Mouse (Mus musculus): ENCODE results near the gene Gm6583. TPM values are rescaled to one million over a fixed set of nuclear protein-coding genes. Genes with fewer than 3 reads are reported as not detected.
"Not testable (repeated sequence)": the region's sequence is repeated elsewhere in the genome, so short reads cannot be mapped to it uniquely, and the experiment has no call there.

Gene Gm6583
- polyA plus RNA-seq, 1 experiment from 2014 or later: 0.08 TPM

DNA sequence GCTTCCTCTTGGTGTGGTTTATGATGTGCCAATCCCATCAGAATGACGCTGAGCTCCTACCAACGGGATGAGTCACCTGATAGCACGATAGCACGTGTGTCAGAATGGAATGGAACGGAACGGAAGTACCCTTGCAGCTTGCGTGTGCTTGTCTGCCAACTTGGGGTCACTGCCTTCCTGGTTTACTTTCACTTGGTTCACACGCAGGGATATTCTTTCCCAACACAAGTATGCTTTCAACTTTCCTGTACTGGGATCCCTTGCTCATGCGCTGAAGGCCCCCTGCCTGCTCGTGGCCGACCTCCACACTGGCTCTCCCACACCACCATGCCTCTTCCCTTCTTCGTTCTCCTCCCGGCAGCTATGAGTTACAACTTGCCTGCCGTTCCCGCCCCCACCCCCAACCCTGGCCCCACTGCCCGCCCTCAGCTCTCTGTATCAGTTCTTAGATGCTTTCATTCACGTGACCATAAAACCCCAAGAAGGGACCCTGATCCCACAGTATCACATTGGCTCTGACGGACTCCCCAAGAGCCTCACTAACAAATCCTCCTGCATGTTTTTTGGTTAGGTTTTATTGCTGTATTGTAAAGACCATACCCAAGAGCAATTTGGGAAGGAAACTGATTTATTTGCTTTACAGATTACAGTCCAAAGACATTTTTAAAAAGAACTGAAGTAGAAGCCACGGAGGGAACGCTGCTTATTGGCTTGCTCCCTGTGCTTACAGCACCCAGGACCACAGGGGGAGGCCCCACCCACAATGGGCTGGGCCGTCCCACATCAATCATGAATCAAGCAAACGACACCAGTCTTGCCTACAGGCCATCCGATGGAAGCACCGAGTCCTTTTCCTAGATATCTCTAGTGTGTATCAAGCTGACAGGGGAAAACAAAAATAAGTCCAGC, 30.9 kb downstream of the Gm6583 start:
- Histone ChIP-seq H3K4me3 (ENCODE audit: low read depth, low read length) (no peak overlapping the region), H3K4me2 (ENCODE audit: low read length) (peak overlapping the region; percentile 70; the same call in 1 of the 2 replicates), H3K9ac (ENCODE audit: low read length) (no peak overlapping the region), H3K9me3 (replicated peaks; ENCODE audit: control insufficient read depth, low read length) (no peaks in the 10 kb centered on the region), H3K36me3 (ENCODE audit: control insufficient read depth, insufficient read depth, low read length) (peaks cover 21% of the 10 kb centered on the region), H3K27me3 (replicated peaks; ENCODE audit: control insufficient read depth, insufficient read depth, low read length) (no peaks in the 10 kb centered on the region), H3K4me1 (ENCODE audit: control insufficient read depth, insufficient read depth, low read length) (peaks cover 5% of the 10 kb centered on the region), H3K27ac (ENCODE audit: low read depth, low read length) (no peak overlapping the region)
- DNase-seq (ENCODE audit: low spot score) (peak; percentile 27), ATAC-seq (no peak)
- WGBS: 37% methylated on average over 24 of the region's 24 CpGs

DNA sequence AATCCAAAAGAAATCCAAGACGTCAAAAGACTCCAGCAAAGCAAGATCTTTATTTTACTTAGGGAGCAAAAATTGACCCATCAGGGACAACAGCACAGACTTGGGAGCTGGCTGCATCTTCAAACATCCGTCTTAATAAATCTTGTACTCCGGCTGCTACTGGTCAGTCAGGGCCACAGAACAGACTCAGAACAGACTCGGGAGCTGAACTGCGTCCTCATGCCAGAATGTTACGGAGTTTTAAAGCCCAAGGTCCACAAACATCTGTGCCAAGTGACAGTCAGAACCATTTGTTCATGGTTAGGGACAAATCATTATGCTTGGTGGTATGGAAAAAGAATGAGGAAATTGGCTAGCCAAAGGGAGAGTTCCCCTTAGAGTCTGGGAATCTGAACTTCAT, 32.6 kb downstream of the Gm6583 start:
- peaks cover 5% of the 10 kb centered on the region for H3K4me1 ChIP-seq (ENCODE audit: control insufficient read depth, insufficient read depth, low read length)
- H3K4me2 ChIP-seq (ENCODE audit: low read length): no peak overlapping the region
- WGBS: 88% methylated on average over 6 of the region's 6 CpGs
- no peak overlapping the region for H3K27ac ChIP-seq (ENCODE audit: low read depth, low read length)
- H3K4me3 ChIP-seq (ENCODE audit: low read depth, low read length): no peak overlapping the region
- DNase-seq (ENCODE audit: low spot score) (no peak), ATAC-seq (no peak)
- H3K27me3 ChIP-seq (replicated peaks; ENCODE audit: control insufficient read depth, insufficient read depth, low read length): no peaks in the 10 kb centered on the region
- no peak overlapping the region for H3K9ac ChIP-seq (ENCODE audit: low read length)
- H3K36me3 ChIP-seq (ENCODE audit: control insufficient read depth, insufficient read depth, low read length): peaks cover 6% of the 10 kb centered on the region
- no peaks in the 10 kb centered on the region for H3K9me3 ChIP-seq (replicated peaks; ENCODE audit: control insufficient read depth, low read length)

DNA sequence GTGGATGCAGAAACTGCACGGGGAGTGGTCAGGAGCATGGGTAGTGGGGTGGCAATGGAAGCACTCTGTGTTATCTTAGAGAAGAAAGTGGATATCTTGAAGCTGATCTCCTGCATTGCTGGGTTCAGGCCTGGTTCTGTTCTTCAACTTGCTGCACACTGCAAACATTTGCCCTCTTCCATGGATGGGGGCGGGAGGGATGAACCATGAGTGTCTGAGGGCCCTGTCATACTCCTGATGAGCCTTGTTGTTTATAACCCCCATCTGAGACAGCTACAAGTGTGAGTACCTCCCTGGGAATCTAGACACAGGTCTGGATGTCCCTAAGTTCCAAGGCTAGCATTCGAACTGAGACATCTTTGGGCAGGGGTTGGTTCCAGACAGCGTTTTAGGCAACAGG, 34.5 kb downstream of the Gm6583 start:
- Histone ChIP-seq H3K4me1 (ENCODE audit: control insufficient read depth, insufficient read depth, low read length) (no peaks in the 10 kb centered on the region), H3K27ac (ENCODE audit: low read depth, low read length) (no peak overlapping the region), H3K4me3 (ENCODE audit: low read depth, low read length) (no peak overlapping the region), H3K4me2 (ENCODE audit: low read length) (no peak overlapping the region), H3K9ac (ENCODE audit: low read length) (no peak overlapping the region), H3K36me3 (ENCODE audit: control insufficient read depth, insufficient read depth, low read length) (no peaks in the 10 kb centered on the region), H3K9me3 (replicated peaks; ENCODE audit: control insufficient read depth, low read length) (no peaks in the 10 kb centered on the region), H3K27me3 (replicated peaks; ENCODE audit: control insufficient read depth, insufficient read depth, low read length) (no peaks in the 10 kb centered on the region)
- DNase-seq (ENCODE audit: low spot score): no peak
- no peak for ATAC-seq
- WGBS: 68% methylated on average over 4 of the region's 4 CpGs

DNA sequence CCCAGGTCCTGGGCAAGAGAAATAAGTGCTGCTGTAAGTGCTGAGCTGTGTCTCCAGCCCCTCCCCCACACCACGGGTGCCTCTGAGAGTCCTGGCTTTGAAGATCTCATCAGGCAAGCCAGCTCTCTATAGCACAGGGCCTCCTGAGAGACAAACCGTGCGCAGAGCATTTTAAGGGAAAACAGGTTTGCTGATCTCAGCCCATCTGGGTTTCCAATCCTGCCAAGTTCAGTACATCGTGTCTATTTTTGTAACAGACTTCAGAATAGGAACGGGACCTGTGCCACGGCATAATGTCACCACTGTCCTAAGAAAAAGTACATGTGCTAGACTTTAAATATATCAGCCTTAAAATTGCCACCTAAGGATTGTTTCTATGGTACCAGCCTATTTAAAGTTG, 34.9 kb downstream of the Gm6583 start:
- H3K27me3 ChIP-seq (replicated peaks; ENCODE audit: control insufficient read depth, insufficient read depth, low read length): no peaks in the 10 kb centered on the region
- no peaks in the 10 kb centered on the region for H3K9me3 ChIP-seq (replicated peaks; ENCODE audit: control insufficient read depth, low read length)
- H3K27ac ChIP-seq (ENCODE audit: low read depth, low read length): no peak overlapping the region
- 68% methylated on average over 6 of the region's 6 CpGs for WGBS
- no peak overlapping the region for H3K4me2 ChIP-seq (ENCODE audit: low read length)
- no peak overlapping the region for H3K9ac ChIP-seq (ENCODE audit: low read length)
- no peak overlapping the region for H3K4me3 ChIP-seq (ENCODE audit: low read depth, low read length)
- peak; percentile 9 for DNase-seq (ENCODE audit: low spot score)
- no peaks in the 10 kb centered on the region for H3K4me1 ChIP-seq (ENCODE audit: control insufficient read depth, insufficient read depth, low read length)
- ATAC-seq: no peak
- no peaks in the 10 kb centered on the region for H3K36me3 ChIP-seq (ENCODE audit: control insufficient read depth, insufficient read depth, low read length)

DNA sequence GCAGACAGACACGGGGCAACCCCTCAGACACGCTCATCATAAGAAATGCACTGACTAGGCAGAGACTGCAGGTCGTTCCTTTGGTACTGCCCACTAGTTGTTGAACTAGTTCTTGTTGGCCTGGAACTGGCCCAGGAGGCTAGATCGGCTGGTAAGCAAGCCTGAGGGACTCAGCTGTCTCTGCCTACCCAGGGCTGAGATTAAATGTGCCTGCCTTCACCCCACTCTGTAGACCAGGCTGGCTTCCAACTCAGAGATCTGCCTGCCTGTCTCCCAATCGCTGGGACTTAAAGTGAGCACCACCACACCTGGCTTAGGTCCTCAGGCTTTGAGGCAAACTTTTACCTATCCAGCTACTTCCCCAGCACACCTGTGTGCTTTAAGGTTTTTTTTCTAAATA, 35.5 kb downstream of the Gm6583 start:
- 84% methylated on average over 5 of the region's 5 CpGs for WGBS
- H3K36me3 ChIP-seq (ENCODE audit: control insufficient read depth, insufficient read depth, low read length): peaks cover 3% of the 10 kb centered on the region
- ATAC-seq: no peak

DNA sequence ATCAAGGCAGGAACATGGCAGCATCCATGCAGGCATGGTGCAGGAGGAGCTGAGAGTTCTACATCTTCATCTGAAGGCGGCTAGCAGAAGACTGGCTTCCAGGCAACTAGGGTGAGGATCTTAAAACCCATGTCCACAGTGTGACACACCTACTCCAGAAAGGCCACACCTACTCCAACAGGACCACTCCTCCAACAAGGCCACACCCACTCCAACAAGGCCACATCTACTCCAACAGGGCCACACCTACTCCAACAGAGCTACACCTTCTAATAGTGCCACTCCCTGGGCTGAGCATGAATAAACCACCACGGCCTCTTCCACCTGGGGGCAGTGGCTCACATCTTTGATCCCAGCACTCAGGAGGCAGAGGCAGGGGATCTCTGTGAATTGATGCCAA, 36.5 kb downstream of the Gm6583 start:
- not testable (repeated sequence) for H3K4me2 ChIP-seq (ENCODE audit: low read length); H3K27ac ChIP-seq (ENCODE audit: low read depth, low read length); H3K9ac ChIP-seq (ENCODE audit: low read length); H3K9me3 ChIP-seq (replicated peaks; ENCODE audit: control insufficient read depth, low read length); DNase-seq (ENCODE audit: low spot score); H3K27me3 ChIP-seq (replicated peaks; ENCODE audit: control insufficient read depth, insufficient read depth, low read length); H3K4me1 ChIP-seq (ENCODE audit: control insufficient read depth, insufficient read depth, low read length); H3K4me3 ChIP-seq (ENCODE audit: low read depth, low read length); ATAC-seq
- WGBS: 51% methylated on average over 2 of the region's 2 CpGs
- H3K36me3 ChIP-seq (ENCODE audit: control insufficient read depth, insufficient read depth, low read length): peaks cover 10% of the 10 kb centered on the region

More for the DNA sequence above, 35.5 kb downstream of the Gm6583 start:
- Histone ChIP-seq H3K9me3 (replicated peaks; ENCODE audit: control insufficient read depth, low read length) (no peaks in the 10 kb centered on the region), H3K27me3 (replicated peaks; ENCODE audit: control insufficient read depth, insufficient read depth, low read length) (no peaks in the 10 kb centered on the region), H3K4me2 (ENCODE audit: low read length) (no peak overlapping the region), H3K9ac (ENCODE audit: low read length) (no peak overlapping the region), H3K4me1 (ENCODE audit: control insufficient read depth, insufficient read depth, low read length) (no peaks in the 10 kb centered on the region), H3K27ac (ENCODE audit: low read depth, low read length) (no peak overlapping the region), H3K4me3 (ENCODE audit: low read depth, low read length) (no peak overlapping the region)
- DNase-seq (ENCODE audit: low spot score): no peak

GRCm38 (mm10) chr5:112317328-112317727, 38.5 kb downstream of the Gm6583 start:
- H3K36me3 ChIP-seq (ENCODE audit: control insufficient read depth, insufficient read depth, low read length): peaks cover 21% of the 10 kb centered on the region
- no peak overlapping the region for H3K9ac ChIP-seq (ENCODE audit: low read length)
- no peak overlapping the region for H3K27ac ChIP-seq (ENCODE audit: low read depth, low read length)
- 69% methylated on average over 5 of the region's 5 CpGs for WGBS
- no peaks in the 10 kb centered on the region for H3K4me1 ChIP-seq (ENCODE audit: control insufficient read depth, insufficient read depth, low read length)
- no peak overlapping the region for H3K4me2 ChIP-seq (ENCODE audit: low read length)
- no peak overlapping the region for H3K4me3 ChIP-seq (ENCODE audit: low read depth, low read length)
- no peaks in the 10 kb centered on the region for H3K9me3 ChIP-seq (replicated peaks; ENCODE audit: control insufficient read depth, low read length)
- ATAC-seq (no peak), DNase-seq (ENCODE audit: low spot score) (no peak)
- no peaks in the 10 kb centered on the region for H3K27me3 ChIP-seq (replicated peaks; ENCODE audit: control insufficient read depth, insufficient read depth, low read length)

DNA sequence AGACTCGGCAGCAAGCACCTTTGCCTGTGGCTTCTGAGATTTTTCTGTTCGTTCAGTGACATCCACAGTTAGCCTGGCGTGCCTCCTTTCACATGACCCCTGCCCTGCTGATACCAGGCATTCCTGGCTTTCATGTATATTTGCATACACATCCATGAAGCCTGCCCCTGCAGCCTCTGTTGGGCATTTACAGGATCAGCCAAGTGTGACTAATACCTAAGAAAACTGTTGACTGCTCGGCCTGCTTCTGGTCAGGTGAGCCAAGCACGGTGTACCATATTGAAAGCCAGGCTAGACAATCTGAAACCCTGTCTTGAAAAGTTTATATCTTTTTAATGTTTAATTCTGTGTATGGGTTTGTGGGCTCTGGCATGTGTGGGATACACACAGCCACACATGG, 39.4 kb downstream of the Gm6583 start:
- no peak overlapping the region for H3K9ac ChIP-seq (ENCODE audit: low read length)
- H3K27me3 ChIP-seq (replicated peaks; ENCODE audit: control insufficient read depth, insufficient read depth, low read length): no peaks in the 10 kb centered on the region
- H3K9me3 ChIP-seq (replicated peaks; ENCODE audit: control insufficient read depth, low read length): no peaks in the 10 kb centered on the region
- H3K4me2 ChIP-seq (ENCODE audit: low read length): no peak overlapping the region
- H3K4me1 ChIP-seq (ENCODE audit: control insufficient read depth, insufficient read depth, low read length): no peaks in the 10 kb centered on the region
- H3K27ac ChIP-seq (ENCODE audit: low read depth, low read length): no peak overlapping the region
- ATAC-seq (no peak), DNase-seq (ENCODE audit: low spot score) (no peak)
- H3K4me3 ChIP-seq (ENCODE audit: low read depth, low read length): no peak overlapping the region
- peaks cover 24% of the 10 kb centered on the region for H3K36me3 ChIP-seq (ENCODE audit: control insufficient read depth, insufficient read depth, low read length)
- WGBS: 71% methylated on average over 5 of the region's 5 CpGs

DNA sequence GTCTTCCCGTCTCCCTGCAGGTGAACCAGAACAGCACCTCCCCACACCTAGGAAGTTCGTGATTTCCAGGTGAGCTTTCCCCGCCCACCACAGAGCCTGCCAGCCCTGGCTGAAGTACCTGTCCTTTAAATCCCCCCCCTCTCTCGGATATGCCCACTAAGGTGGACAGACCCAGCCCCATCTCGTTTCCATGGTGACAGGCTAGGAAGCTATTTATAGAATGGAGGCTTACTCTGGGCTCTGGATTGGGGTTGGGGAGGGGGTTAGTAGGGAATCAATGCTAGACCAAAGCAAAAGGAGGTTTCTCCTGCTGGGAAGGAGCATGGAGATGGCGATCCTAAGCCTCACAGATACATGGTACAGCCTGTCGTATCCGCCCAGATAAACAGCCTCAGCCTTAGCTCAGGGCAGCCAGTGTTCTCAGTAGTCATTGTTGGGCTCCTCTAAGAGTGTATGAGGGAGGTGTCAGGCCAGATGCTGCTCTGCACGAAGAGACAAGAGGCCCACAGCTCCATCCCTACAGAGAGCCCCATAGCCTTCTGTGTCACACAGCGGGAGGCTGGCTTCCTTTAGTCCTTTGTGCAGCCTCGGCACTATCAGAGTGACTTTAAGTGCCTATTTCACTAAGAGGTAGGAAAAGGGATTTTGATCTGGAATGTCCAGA, 42.5 kb downstream of the Gm6583 start:
- Histone ChIP-seq H3K27ac (ENCODE audit: low read depth, low read length) (no peak overlapping the region), H3K36me3 (ENCODE audit: control insufficient read depth, insufficient read depth, low read length) (peaks cover 49% of the 10 kb centered on the region), H3K4me1 (ENCODE audit: control insufficient read depth, insufficient read depth, low read length) (no peaks in the 10 kb centered on the region), H3K4me2 (ENCODE audit: low read length) (no peak overlapping the region), H3K9ac (ENCODE audit: low read length) (0 out of 2 replicates have a peak overlapping the region, but pooled peaks have one; percentile 21), H3K27me3 (replicated peaks; ENCODE audit: control insufficient read depth, insufficient read depth, low read length) (no peaks in the 10 kb centered on the region), H3K4me3 (ENCODE audit: low read depth, low read length) (no peak overlapping the region), H3K9me3 (replicated peaks; ENCODE audit: control insufficient read depth, low read length) (no peaks in the 10 kb centered on the region)
- DNase-seq (ENCODE audit: low spot score) (peak; percentile 27), ATAC-seq (no peak)
- WGBS: 56% methylated on average over 11 of the region's 11 CpGs

Data from forebrain, embryonic 14.5 days (tissue).